ENCODE assay signal across 7 mouse cellular contexts in the genomic region with DNA sequence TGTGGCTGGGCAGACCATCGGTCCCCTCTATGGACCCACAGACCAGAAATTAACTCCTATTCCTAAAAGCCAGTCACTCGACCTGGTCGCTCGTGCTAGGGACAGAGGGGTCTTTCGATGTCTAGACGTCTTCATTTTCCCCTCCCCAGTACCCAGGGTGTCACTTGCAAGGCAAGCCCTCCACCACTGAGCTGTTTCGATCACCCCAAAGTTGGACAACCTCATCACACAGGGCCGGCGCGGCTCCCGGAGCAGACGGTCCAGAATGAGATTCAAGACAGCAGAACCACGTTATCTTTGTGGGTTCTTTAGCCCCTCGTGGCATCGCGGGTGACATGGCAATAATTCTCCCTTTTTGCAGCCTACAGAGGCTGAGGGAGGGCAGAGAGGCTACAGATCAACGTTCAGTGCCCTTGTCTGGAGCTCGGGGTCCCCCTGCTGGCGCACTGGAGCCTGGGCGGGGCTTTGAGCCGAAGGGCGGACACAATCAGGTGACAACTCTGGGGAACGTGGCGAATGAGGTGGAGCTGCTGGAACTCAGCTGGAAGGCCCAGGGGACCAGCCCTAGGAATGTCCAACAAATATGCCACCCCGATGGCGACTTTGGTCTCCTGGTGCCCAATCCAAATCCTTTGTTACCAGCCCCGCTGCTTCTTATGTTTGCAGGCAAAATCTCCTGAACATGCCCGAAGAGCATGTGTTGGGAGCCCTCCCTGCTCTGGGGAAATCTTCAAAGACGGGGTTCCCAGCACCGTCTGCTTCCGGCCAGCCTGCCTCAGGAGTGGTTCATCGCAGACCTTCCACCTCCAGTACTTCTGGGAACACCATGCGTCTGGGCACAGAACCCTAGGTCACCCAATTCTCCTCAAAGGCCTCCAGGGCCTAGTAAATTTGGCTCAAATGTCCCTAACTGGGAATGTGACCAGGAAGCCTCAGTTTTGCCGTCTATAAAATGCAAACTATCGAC. TPM values are rescaled to one million over a fixed set of nuclear protein-coding genes. Genes with fewer than 3 reads are reported as not detected.
A peak's percentile ranks its signal among the peaks of the same experiment; 100 is the strongest.
DNase-seq lines count a peak whose midpoint lies in the region; ATAC-seq and TF ChIP-seq lines count a peak whose summit lies in the region.

No protein-coding gene starts in this region.

- H3K4me3 ChIP-seq in embryonic facial prominence, embryonic 11.5 days (ENCODE audit: low read depth, low read length): no peak overlapping the region
- H3K4me3 ChIP-seq in kidney, adult 2 months (ENCODE audit: insufficient read depth, low read depth, low read length): no peak overlapping the region
- no peak overlapping the region for H3K4me3 ChIP-seq in limb, embryonic 11.5 days (ENCODE audit: low read depth, low read length)
- no peak overlapping the region for H3K4me3 ChIP-seq in midbrain, embryonic 14.5 days (replicated peaks; ENCODE audit: low read depth, low read length)

- H3K9ac ChIP-seq in embryonic facial prominence, embryonic 11.5 days (replicated peaks; ENCODE audit: low read length): peak overlapping the region; percentile 33
- H3K9ac ChIP-seq in limb, embryonic 11.5 days (ENCODE audit: low read length): no peak overlapping the region
- H3K9ac ChIP-seq in midbrain, embryonic 14.5 days (replicated peaks; ENCODE audit: low read length): peak overlapping the region; percentile 36; the same call in 1 of the 2 replicates

- H3K27me3 ChIP-seq in embryonic facial prominence, embryonic 11.5 days (ENCODE audit: control insufficient read depth, insufficient read depth, low read length): no peaks in the 10 kb centered on the region
- no peaks in the 10 kb centered on the region for H3K27me3 ChIP-seq in kidney, adult 2 months (replicated peaks; ENCODE audit: control insufficient read depth, insufficient read depth, low read length)
- H3K27me3 ChIP-seq in limb, embryonic 11.5 days (ENCODE audit: control insufficient read depth, insufficient read depth, low read length): no peaks in the 10 kb centered on the region
- no peaks in the 10 kb centered on the region for H3K27me3 ChIP-seq in midbrain, embryonic 14.5 days (ENCODE audit: control insufficient read depth, insufficient read depth, low read length)

- no peaks in the 10 kb centered on the region for H3K9me3 ChIP-seq in embryonic facial prominence, embryonic 11.5 days (replicated peaks; ENCODE audit: control insufficient read depth, low read length)
- no peaks in the 10 kb centered on the region for H3K9me3 ChIP-seq in limb, embryonic 11.5 days (ENCODE audit: control insufficient read depth, low read length)
- no peaks in the 10 kb centered on the region for H3K9me3 ChIP-seq in midbrain, embryonic 14.5 days (ENCODE audit: control insufficient read depth, low read length)

- peak; percentile 96 for DNase-seq in adrenal gland, postnatal 14 days
- DNase-seq in embryonic facial prominence, embryonic 11.5 days (ENCODE audit: low spot score): peak; percentile 90
- DNase-seq in heart, adult 18-20 months: peak; percentile 87 to 96
- DNase-seq in kidney, adult 2 months: peak; percentile 93
- DNase-seq in limb, embryonic 11.5 days (ENCODE audit: low spot score): peak; percentile 93
- peak; percentile 92 for DNase-seq in midbrain, embryonic 14.5 days
- peak; percentile 38 for DNase-seq in spleen, adult 12 weeks (ENCODE audit: low spot score)

- TF ChIP-seq POLR2A in kidney, adult 2 months (IDR thresholded peaks at IDR 0.05; ENCODE audit: low read depth, low read length): no peak

- TF ChIP-seq CTCF in kidney, adult 2 months (conservative IDR thresholded peaks at IDR 0.05; ENCODE audit: insufficient read depth, insufficient read length, low read depth, low read length): peak; percentile 93

- peak overlapping the region; percentile 5 for H3K4me2 ChIP-seq in embryonic facial prominence, embryonic 11.5 days (ENCODE audit: low read depth, low read length)
- H3K4me2 ChIP-seq in limb, embryonic 11.5 days (ENCODE audit: low read depth, severe bottlenecking): peak overlapping the region; percentile 26; the same call in 1 of the 2 replicates
- peak overlapping the region; percentile 46 for H3K4me2 ChIP-seq in midbrain, embryonic 14.5 days (ENCODE audit: low read length)

- no peaks in the 10 kb centered on the region for H3K36me3 ChIP-seq in embryonic facial prominence, embryonic 11.5 days (replicated peaks; ENCODE audit: control insufficient read depth, insufficient read depth, low read depth, low read length)
- H3K36me3 ChIP-seq in kidney, adult 2 months (ENCODE audit: control insufficient read depth, insufficient read depth, low read length): no peaks in the 10 kb centered on the region
- no peaks in the 10 kb centered on the region for H3K36me3 ChIP-seq in limb, embryonic 11.5 days (ENCODE audit: control insufficient read depth, insufficient read depth, low read length)
- H3K36me3 ChIP-seq in midbrain, embryonic 14.5 days (ENCODE audit: control insufficient read depth, insufficient read depth, low read length): no peaks in the 10 kb centered on the region

- no peaks in the 10 kb centered on the region for H3K4me1 ChIP-seq in embryonic facial prominence, embryonic 11.5 days (ENCODE audit: control insufficient read depth, insufficient read depth, low read length)
- H3K4me1 ChIP-seq in kidney, adult 2 months (ENCODE audit: control insufficient read depth, insufficient read depth, low read length): no peaks in the 10 kb centered on the region
- H3K4me1 ChIP-seq in limb, embryonic 11.5 days (ENCODE audit: control insufficient read depth, insufficient read depth, low read length): no peaks in the 10 kb centered on the region
- H3K4me1 ChIP-seq in midbrain, embryonic 14.5 days (ENCODE audit: control insufficient read depth, insufficient read depth, low read length): no peaks in the 10 kb centered on the region; the same call in none of the 2 replicates

- ATAC-seq in embryonic facial prominence, embryonic 11.5 days (replicated peaks; ENCODE audit: insufficient number of reproducible peaks, low FRiP score, low TSS enrichment, low read depth): peak; percentile 60; the same call in 1 of the 2 replicates
- ATAC-seq in limb, embryonic 11.5 days (ENCODE audit: insufficient number of reproducible peaks, low FRiP score, low TSS enrichment, low read depth): peak; percentile 65
- peak; percentile 66; the same call in 1 of the 2 replicates for ATAC-seq in midbrain, embryonic 14.5 days (ENCODE audit: low FRiP score, low TSS enrichment)

- WGBS in embryonic facial prominence, embryonic 11.5 days: 23% methylated on average over 35 of the region's 35 CpGs
- WGBS in kidney, adult 2 months: 20% methylated on average over 35 of the region's 35 CpGs
- WGBS in limb, embryonic 11.5 days: 23% methylated on average over 35 of the region's 35 CpGs
- WGBS in midbrain, embryonic 14.5 days: 23% methylated on average over 35 of the region's 35 CpGs

- H3K27ac ChIP-seq in embryonic facial prominence, embryonic 11.5 days (replicated peaks; ENCODE audit: low read depth, low read length): no peak overlapping the region
- H3K27ac ChIP-seq in kidney, adult 2 months (ENCODE audit: insufficient read depth, low read depth, low read length): no peak overlapping the region
- H3K27ac ChIP-seq in limb, embryonic 11.5 days (replicated peaks; ENCODE audit: low read depth, low read length): no peak overlapping the region
- no peak overlapping the region for H3K27ac ChIP-seq in midbrain, embryonic 14.5 days (replicated peaks; ENCODE audit: low read depth, low read length)

RNA-seq across cellular contexts. Expression of gene Adora1, which starts 9.0 kb away (rescaled TPM):
- 78.9 and 91.9 TPM in 2 replicates for total RNA-seq in adrenal gland, postnatal 14 days (2021)
- polyA plus RNA-seq in embryonic facial prominence, embryonic 11.5 days (2014; fragmentation: Nextera tagmentation; extraction: Ambion mirVana): 0.47 and 0.60 TPM in 2 replicates
- 10 to 100 TPM in 1 of 2 experiments, 1 to 10 TPM in 1; 7.1 to 12.8 TPM for total RNA-seq in heart, adult 18-20 months (2021)
- polyA plus RNA-seq in kidney, adult 2 months (2012; rRNA removed): 13.5 and 16.6 TPM in 2 replicates
- polyA plus RNA-seq in limb, embryonic 11.5 days (2014; fragmentation: Nextera tagmentation; extraction: Ambion mirVana): 0.87 and 0.88 TPM in 2 replicates
- polyA plus RNA-seq in midbrain, embryonic 14.5 days (2014; fragmentation: Nextera tagmentation; extraction: Ambion mirVana): 7.3 and 10.6 TPM in 2 replicates

RNA-seq across cellular contexts. Expression of gene Myog, which starts 45.6 kb away (rescaled TPM):
- not detected in 2 replicates for total RNA-seq in adrenal gland, postnatal 14 days (2021)
- polyA plus RNA-seq in embryonic facial prominence, embryonic 11.5 days (2014; fragmentation: Nextera tagmentation; extraction: Ambion mirVana): 15.2 and 19.8 TPM in 2 replicates
- not detected for total RNA-seq in heart, adult 18-20 months (2021)
- 0.09 TPM in 1 of 2 replicates, not detected in the other for polyA plus RNA-seq in kidney, adult 2 months (2012; rRNA removed)
- polyA plus RNA-seq in limb, embryonic 11.5 days (2014; fragmentation: Nextera tagmentation; extraction: Ambion mirVana): 30.5 and 31.5 TPM in 2 replicates
- not detected in 2 replicates for polyA plus RNA-seq in midbrain, embryonic 14.5 days (2014; fragmentation: Nextera tagmentation; extraction: Ambion mirVana)

RNA-seq across cellular contexts. Expression of gene Mybph, which starts 51.0 kb away (rescaled TPM):
- not detected in 2 replicates for total RNA-seq in adrenal gland, postnatal 14 days (2021)
- polyA plus RNA-seq in embryonic facial prominence, embryonic 11.5 days (2014; fragmentation: Nextera tagmentation; extraction: Ambion mirVana): 2.2 and 4.4 TPM in 2 replicates
- total RNA-seq in heart, adult 18-20 months (2021): not detected
- polyA plus RNA-seq in kidney, adult 2 months (2012; rRNA removed): 0.12 and 0.89 TPM in 2 replicates
- 3.4 and 4.8 TPM in 2 replicates for polyA plus RNA-seq in limb, embryonic 11.5 days (2014; fragmentation: Nextera tagmentation; extraction: Ambion mirVana)
- polyA plus RNA-seq in midbrain, embryonic 14.5 days (2014; fragmentation: Nextera tagmentation; extraction: Ambion mirVana): 0.12 TPM in 1 of 2 replicates, not detected in the other

Comparison
In these comparisons a context has a peak if more than half of its experiments do, and no peak if none do; other contexts are left out.
1. DNase-seq: peak in every context shown above with its lines; median percentile 96 in adrenal gland, postnatal 14 days; 93 in kidney, adult 2 months; 93 in limb, embryonic 11.5 days; 92 in midbrain, embryonic 14.5 days; 92 in heart, adult 18-20 months; 90 in embryonic facial prominence, embryonic 11.5 days; 38 in spleen, adult 12 weeks.
2. RNA of gene Myog, which starts 45.6 kb away (polyA plus RNA-seq): 30.5 to 31.5 TPM in limb, embryonic 11.5 days and 15.2 to 19.8 TPM in embryonic facial prominence, embryonic 11.5 days; 0.09 TPM in kidney, adult 2 months and not detected in midbrain, embryonic 14.5 days; every median in the first group is over 10 times any median in the second.
3. Peak in every context shown above with its lines, with median percentiles within 50 percentile points of each other: ATAC-seq and H3K4me2 ChIP-seq.